Mouse (Mus musculus) left cerebral cortex, adult 8-10 months (tissue): ENCODE measurements around the gene Slc39a3. TPM values are rescaled to one million over a fixed set of nuclear protein-coding genes. Genes with fewer than 3 reads are reported as not detected.
A peak's percentile ranks its signal among the peaks of the same experiment; 100 is the strongest.
"Not testable (repeated sequence)": the region's sequence is repeated elsewhere in the genome, so short reads cannot be mapped to it uniquely, and the experiment has no call there.

ENCODE experiments used
- DNase-seq, 2 experiments: peaks; one replicate each; pipeline ENCODE4 v3.0.0; 2022; ENCODE audit warnings: low spot score in 2 of 2
- total RNA-seq, 4 experiments: library from RNA; stranded (reverse); gene quantifications; 2 replicates each; pipeline ENCODE4 v1.2.4; 2022

Gene Slc39a3
- total RNA-seq, 4 experiments from 2014 or later = 53.9 to 58.9 (median 56.4) TPM

GRCm38 (mm10) chr10:81050645-81051044, 13.4 kb upstream of the Slc39a3 start:
- DNase-seq = no peak

GRCm38 (mm10) chr10:81045246-81045645, 8.0 kb upstream of the Slc39a3 start:
- not testable (repeated sequence) for DNase-seq

GRCm38 (mm10) chr10:81041458-81042175, 4.4 kb upstream of the Slc39a3 start:
- DNase-seq = peak in 1 of 2 experiments; percentile 72

GRCm38 (mm10) chr10:81036251-81036650, 975 bp downstream of the Slc39a3 start:
- DNase-seq = no peak

GRCm38 (mm10) chr10:81033586-81033985, 3.6 kb downstream of the Slc39a3 start:
- no peak for DNase-seq

GRCm38 (mm10) chr10:81029031-81029430, 8.2 kb downstream of the Slc39a3 start:
- no peak for DNase-seq

- DNase-seq = no peak
Measured at GRCm38 (mm10) chr10:81028219-81028618, 9.0 kb downstream of the Slc39a3 start.

GRCm38 (mm10) chr10:81027331-81027730, 9.9 kb downstream of the Slc39a3 start:
- no peak for DNase-seq

GRCm38 (mm10) chr10:81026857-81027256, 10.4 kb downstream of the Slc39a3 start:
- no peak for DNase-seq

GRCm38 (mm10) chr10:81025639-81026275, 11.5 kb downstream of the Slc39a3 start, which contains the start of gene Diras1:
TSS of gene Diras1 (minus strand) at chr10:81025662.
- DNase-seq = no peak

GRCm38 (mm10) chr10:81025047-81025621, 12.1 kb downstream of the Slc39a3 start:
- DNase-seq = no peak

- DNase-seq = no peak
Measured at GRCm38 (mm10) chr10:81024346-81024937, 12.8 kb downstream of the Slc39a3 start.

- DNase-seq = no peak
Measured at GRCm38 (mm10) chr10:81022744-81023143, 14.5 kb downstream of the Slc39a3 start.

GRCm38 (mm10) chr10:81021547-81022110, 15.6 kb downstream of the Slc39a3 start:
- DNase-seq = no peak

GRCm38 (mm10) chr10:81020207-81020606, 17.0 kb downstream of the Slc39a3 start:
- no peak for DNase-seq

- DNase-seq = no peak
Measured at GRCm38 (mm10) chr10:81019687-81020086, 17.5 kb downstream of the Slc39a3 start.

- DNase-seq = no peak
Measured at GRCm38 (mm10) chr10:81018326-81018725, 18.9 kb downstream of the Slc39a3 start.

GRCm38 (mm10) chr10:81016645-81017044, 20.6 kb downstream of the Slc39a3 start:
- DNase-seq = no peak

- no peak for DNase-seq
Measured at GRCm38 (mm10) chr10:81015666-81016065, 21.6 kb downstream of the Slc39a3 start.

- peak; percentile 88 to 98 for DNase-seq
Measured at GRCm38 (mm10) chr10:81014393-81015384, 22.5 kb downstream of the Slc39a3 start, which contains the start of gene Gng7. TSS of gene Gng7 (minus strand) at chr10:81014945.
